Mouse (Mus musculus): ENCODE data around the gene Satb2. TPM values are rescaled to one million over a fixed set of nuclear protein-coding genes. Genes with fewer than 3 reads are reported as not detected.
"Not testable (repeated sequence)": the region's sequence is repeated elsewhere in the genome, so short reads cannot be mapped to it uniquely, and the experiment has no call there.

Satb2 gene
- total RNA-seq, 2 experiments from 2014 or later, result 0.50 to 0.69 TPM

GRCm38 (mm10) chr1:56822735-56823134, 155.7 kb downstream of the Satb2 start:
- no peak for DNase-seq

- DNase-seq, result no peak
Observed at GRCm38 (mm10) chr1:56822025-56822424, 156.4 kb downstream of the Satb2 start.

- DNase-seq, result no peak
Observed at GRCm38 (mm10) chr1:56813506-56813905, 164.9 kb downstream of the Satb2 start.

- no peak for DNase-seq
Observed at GRCm38 (mm10) chr1:56812961-56813360, 165.5 kb downstream of the Satb2 start.

GRCm38 (mm10) chr1:56811486-56811885, 167.0 kb downstream of the Satb2 start:
- no peak for DNase-seq

GRCm38 (mm10) chr1:56806006-56806405, 172.4 kb downstream of the Satb2 start:
- no peak for DNase-seq

- no peak for DNase-seq
Observed at GRCm38 (mm10) chr1:56800611-56801010, 177.8 kb downstream of the Satb2 start.

DNA sequence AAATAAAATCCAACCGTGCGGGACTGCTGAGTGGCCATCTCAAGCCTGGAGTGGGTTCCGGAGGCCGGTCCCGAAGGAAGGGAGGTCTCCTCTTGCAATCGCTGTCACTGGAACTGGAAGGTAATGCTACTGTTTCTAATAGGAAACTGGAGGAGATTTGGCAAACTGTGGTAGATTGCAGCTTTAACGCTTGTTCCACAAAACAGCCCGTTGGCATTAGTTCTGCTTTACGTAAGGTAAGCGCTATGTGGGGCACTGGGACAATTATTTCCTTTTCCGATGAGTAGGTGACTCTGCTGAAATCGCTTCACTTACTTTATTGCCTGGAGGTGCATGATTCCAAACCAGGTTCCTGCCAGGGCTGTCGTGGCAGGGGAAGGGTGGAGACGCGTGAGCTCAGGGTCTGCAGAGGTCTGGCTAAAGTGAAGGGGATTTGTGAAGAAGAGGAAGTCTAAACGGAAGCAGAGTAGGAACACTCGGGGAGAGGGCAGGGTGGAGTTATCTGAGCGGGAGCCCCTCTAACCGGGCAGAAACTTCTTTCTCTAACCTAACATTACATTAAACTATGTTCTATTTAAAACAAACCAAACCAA, 183.3 kb downstream of the Satb2 start:
- no peak for DNase-seq

- DNase-seq, result no peak
Observed at GRCm38 (mm10) chr1:56789641-56790040, 188.8 kb downstream of the Satb2 start.

GRCm38 (mm10) chr1:56782139-56782538, 196.3 kb downstream of the Satb2 start:
- not testable (repeated sequence) for DNase-seq

DNA sequence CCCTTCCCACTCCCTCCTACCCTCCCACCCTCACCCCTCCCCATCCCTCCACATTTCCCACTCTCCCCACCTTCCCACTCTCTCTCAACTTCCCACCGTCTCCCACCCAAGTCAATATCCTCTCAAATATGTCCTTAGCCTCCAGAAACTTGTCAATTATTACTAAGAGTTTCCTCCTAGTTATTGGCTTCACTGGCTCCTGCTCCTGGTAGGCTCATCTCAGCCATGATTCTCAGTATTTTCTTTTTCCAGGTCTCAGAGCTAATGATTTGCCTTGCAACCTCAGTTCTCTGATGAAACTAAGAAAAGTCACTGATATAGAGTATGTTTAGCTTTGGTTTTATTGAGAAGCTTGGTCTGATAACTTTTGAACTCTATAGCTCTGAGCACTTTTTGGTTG, 214.2 kb downstream of the Satb2 start:
- no peak for DNase-seq

- DNase-seq, result no peak
Observed at GRCm38 (mm10) chr1:56761512-56761911, 216.9 kb downstream of the Satb2 start.

DNA sequence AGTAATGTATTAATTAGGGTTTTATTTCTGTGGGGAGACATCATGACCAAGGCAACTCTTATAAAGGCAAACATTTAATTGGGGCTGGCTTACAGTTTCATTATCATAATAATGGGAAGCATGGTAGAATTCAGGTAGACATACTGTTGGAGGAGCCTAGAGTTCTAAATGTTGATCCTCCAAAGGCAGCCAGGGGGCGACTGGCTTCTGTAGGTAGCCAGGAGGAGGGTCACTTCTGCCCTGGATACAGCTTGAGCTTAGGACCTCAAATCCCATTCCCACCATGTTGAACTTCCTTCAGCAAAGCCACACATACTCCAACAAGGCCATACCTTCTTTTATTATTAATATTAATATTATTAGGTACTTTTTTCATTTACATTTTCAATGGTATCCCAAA, 225.2 kb downstream of the Satb2 start:
- no peak for DNase-seq

DNA sequence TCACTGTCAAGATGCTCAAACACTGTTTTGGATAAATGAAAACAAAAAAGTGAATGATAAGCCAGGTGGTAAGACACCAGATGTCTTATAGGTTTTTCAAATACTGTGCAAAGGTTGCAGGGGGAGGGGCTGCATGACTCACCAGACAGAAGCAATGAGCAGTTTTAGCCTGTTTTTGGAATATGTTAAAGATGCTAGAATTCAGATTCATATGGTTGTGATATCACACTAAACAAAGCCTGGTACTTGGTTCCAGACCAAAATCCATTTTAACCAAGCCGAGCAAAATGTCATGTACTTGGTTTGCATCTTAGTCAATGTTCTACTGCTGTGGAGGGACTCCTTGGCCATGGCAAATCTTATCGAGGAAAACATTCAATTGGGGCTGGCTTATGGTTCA, 227.8 kb downstream of the Satb2 start:
- DNase-seq, result no peak

DNA sequence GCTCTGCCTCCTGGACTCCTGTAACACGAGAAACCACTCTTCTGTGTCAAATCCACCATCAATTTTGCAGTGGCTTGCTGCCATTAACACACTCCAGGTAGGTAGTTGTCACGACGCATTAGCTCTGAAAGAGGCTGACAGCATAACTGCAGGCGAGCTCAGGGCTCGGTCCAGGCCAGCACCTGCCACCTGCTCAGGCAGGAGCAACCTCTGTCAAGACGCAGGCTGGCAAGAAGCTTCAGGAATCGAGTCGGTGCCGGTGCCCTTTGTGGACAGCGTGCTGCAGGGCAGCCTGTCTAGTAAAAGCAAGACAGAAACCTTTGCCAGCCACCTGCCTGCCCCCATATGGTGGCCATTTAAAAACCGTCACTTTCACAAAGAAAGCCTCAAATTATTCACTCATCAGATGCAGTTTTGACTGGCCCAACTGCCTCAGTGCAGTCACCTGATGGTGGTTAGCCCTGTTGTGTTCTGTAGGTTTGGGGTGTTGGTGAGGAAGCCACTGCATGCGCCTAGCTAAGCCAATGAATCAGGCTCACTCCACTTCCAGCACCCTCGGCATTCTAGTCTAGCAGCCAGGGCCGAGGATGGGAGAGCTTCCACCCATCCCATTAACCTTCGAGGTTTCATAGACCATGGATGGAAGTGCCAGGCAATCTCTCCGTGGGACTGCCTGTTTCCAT, 228.7 kb downstream of the Satb2 start:
- no peak for DNase-seq

- DNase-seq, result no peak
Observed at GRCm38 (mm10) chr1:56748876-56749493, 229.5 kb downstream of the Satb2 start.

Small RNA genes lying within 50 kb of the gene (microRNA-seq; reads per million reads assigned to microRNA genes)
- gene Gm23943, result 0 reads per million in 2 experiments
